Comparison of ENCODE assay signal across 21 mouse cellular contexts in the genomic region with DNA sequence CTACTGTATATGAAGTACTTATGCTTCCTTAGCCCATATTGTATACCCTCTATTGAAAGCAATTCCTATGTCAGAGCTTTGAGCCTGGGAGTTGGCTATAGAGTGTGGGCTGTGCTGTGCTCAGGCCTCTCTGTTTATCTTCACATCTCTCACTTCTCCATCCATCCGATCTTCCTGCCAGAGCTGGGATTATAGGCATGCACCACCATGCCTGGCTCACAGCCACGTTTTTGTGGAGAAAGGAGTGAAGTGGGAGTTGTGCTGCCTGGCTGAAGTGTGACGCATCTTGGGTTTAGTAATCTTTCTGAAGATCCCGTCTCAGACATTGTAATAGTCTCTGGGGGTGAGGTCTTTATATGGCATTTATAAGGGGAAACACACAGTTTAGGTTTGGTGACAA.
DNase-seq lines count a peak whose midpoint lies in the region; ATAC-seq and TF ChIP-seq lines count a peak whose summit lies in the region.
"Had no signal": no experiment of that assay in that cellular context is flagged by ENCODE, and none has a peak within 500 bp of the region (broad histone marks: within the 10 kb centered on the region; RNA-seq: fewer than 3 reads in every experiment).

No protein-coding gene starts in this region.

- DNase-seq in heart, adult 11 months = peak; percentile 51
- no peak for DNase-seq in heart, postnatal 14 days
- DNase-seq in right cerebral cortex, adult 18-20 months = peak; percentile 71
- DNase-seq in right cerebral cortex, postnatal 4 days = no peak
- DNase-seq in hindbrain, embryonic 14.5 days (ENCODE audit: low spot score) = no peak
- DNase-seq in cerebellum, adult 18-20 months = no peak
- DNase-seq in embryo, embryonic 10 days (ENCODE audit: low spot score) = no peak
- DNase-seq: adrenal gland, adult 2 months; B cell, adult 2 months; cerebellum, postnatal 10 days; forebrain, postnatal 0 days; gastrocnemius, postnatal 14 days; kidney, adult 18-20 months; kidney, postnatal 14 days; layer of hippocampus, postnatal 36 days; liver, embryonic 13.5 days had no signal

- no peaks in the 10 kb centered on the region for H3K27me3 ChIP-seq in hindbrain, embryonic 14.5 days (ENCODE audit: control insufficient read depth, insufficient read depth, low read length)
- H3K27me3 ChIP-seq: limb, embryonic 13.5 days; liver, embryonic 13.5 days had no signal

- peaks cover 21% of the 10 kb centered on the region for H3K4me1 ChIP-seq in olfactory bulb, adult 2 months (ENCODE audit: control insufficient read depth, insufficient read depth, low read length)
- no peaks in the 10 kb centered on the region for H3K4me1 ChIP-seq in hindbrain, embryonic 14.5 days (replicated peaks; ENCODE audit: control insufficient read depth, insufficient read depth, low read length)
- H3K4me1 ChIP-seq: hindbrain, embryonic 10.5 days; limb, embryonic 13.5 days had no signal

- H3K4me2 ChIP-seq in hindbrain, embryonic 14.5 days (replicated peaks) = no peak overlapping the region
- H3K4me2 ChIP-seq: limb, embryonic 13.5 days; liver, embryonic 13.5 days; midbrain, embryonic 11.5 days had no signal

- intact Hi-C loops in heart, postnatal 14 days (cut with DNase I) = loop anchor here (5.0 kb wide), 2 partner anchors 138 to 213 kb away; no protein-coding TSS in a partner anchor

- ATAC-seq in hindbrain, embryonic 14.5 days (ENCODE audit: low FRiP score) = no peak
- ATAC-seq: forebrain, postnatal 0 days had no signal

- H3K36me3 ChIP-seq in hindbrain, embryonic 14.5 days (replicated peaks; ENCODE audit: control insufficient read depth, insufficient read depth) = peaks cover 14% of the 10 kb centered on the region; the same call in 1 of the 2 replicates

- TF ChIP-seq CTCF in olfactory bulb, adult 2 months (IDR thresholded peaks at IDR 0.05; ENCODE audit: insufficient read depth, low read depth, low read length) = no peak

- peak overlapping the region; percentile 80 for H3K27ac ChIP-seq in olfactory bulb, adult 2 months (ENCODE audit: insufficient read depth, low read depth, low read length)
- no peak overlapping the region for H3K27ac ChIP-seq in hindbrain, embryonic 14.5 days
- H3K27ac ChIP-seq: hindbrain, embryonic 10.5 days; layer of hippocampus, adult 2 months; limb, embryonic 13.5 days; liver, embryonic 13.5 days had no signal

- no peaks in the 10 kb centered on the region for H3K9me3 ChIP-seq in hindbrain, embryonic 14.5 days (ENCODE audit: control insufficient read depth, low read length)
- H3K9me3 ChIP-seq: hindbrain, embryonic 10.5 days; limb, embryonic 13.5 days; liver, embryonic 13.5 days had no signal

- H3K4me3 ChIP-seq in olfactory bulb, adult 2 months (ENCODE audit: insufficient read depth, low read depth, low read length) = no peak overlapping the region
- no peak overlapping the region for H3K4me3 ChIP-seq in hindbrain, embryonic 14.5 days (replicated peaks; ENCODE audit: low read length)
- H3K4me3 ChIP-seq: hindbrain, embryonic 10.5 days; layer of hippocampus, adult 2 months; limb, embryonic 13.5 days; liver, embryonic 13.5 days had no signal

- WGBS in olfactory bulb, adult 2 months = 47% methylated on average over 4 of the region's 4 CpGs
- WGBS in hindbrain, embryonic 14.5 days = 93% methylated on average over 4 of the region's 4 CpGs

- no peak for TF ChIP-seq POLR2A in olfactory bulb, adult 2 months (IDR thresholded peaks at IDR 0.05; ENCODE audit: insufficient read depth, low read depth, low read length)

- H3K9ac ChIP-seq in hindbrain, embryonic 14.5 days = no peak overlapping the region
- H3K9ac ChIP-seq: forebrain, postnatal 0 days; limb, embryonic 13.5 days; liver, embryonic 13.5 days had no signal

Comparison
In these comparisons a context has a peak if more than half of its experiments do, and no peak if none do; other contexts are left out.
1. DNase-seq: peak in heart, adult 11 months (single experiment) and right cerebral cortex, adult 18-20 months (single experiment); none in heart, postnatal 14 days (0 of 2), right cerebral cortex, postnatal 4 days (single experiment), hindbrain, embryonic 14.5 days (single experiment), cerebellum, adult 18-20 months (0 of 2) and embryo, embryonic 10 days (single experiment).